Comparison of ENCODE assay signal across 21 mouse cellular contexts in the genomic region with DNA sequence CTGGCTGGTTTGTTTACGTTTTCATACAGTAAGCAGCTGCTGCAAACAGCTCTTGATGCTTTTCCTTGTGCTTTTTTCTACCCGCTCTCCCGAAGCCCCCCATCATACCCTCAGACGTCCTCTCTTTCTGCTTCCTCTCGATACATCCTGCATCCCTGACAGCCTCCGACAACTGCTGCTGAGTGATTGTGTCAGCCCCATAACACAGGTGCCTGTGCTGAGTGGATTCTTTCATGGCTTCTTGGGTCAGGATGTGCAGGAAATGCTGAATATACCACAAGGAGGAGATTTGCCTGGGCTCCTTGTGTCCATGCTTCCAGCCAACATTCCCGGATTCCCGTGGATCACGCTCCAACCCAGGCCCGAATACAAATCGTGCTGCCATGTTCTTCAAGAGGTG.
"Had no signal": no experiment of that assay in that cellular context is flagged by ENCODE, and none has a peak within 500 bp of the region (broad histone marks: within the 10 kb centered on the region; RNA-seq: fewer than 3 reads in every experiment).

No protein-coding gene starts in this region.

- H3K36me3 ChIP-seq: limb, embryonic 10.5 days; limb, embryonic 13.5 days; liver, embryonic 13.5 days; neural tube, embryonic 12.5 days; neural tube, embryonic 15.5 days had no signal

- H3K9me3 ChIP-seq: limb, embryonic 10.5 days; limb, embryonic 13.5 days; liver, embryonic 13.5 days; neural tube, embryonic 12.5 days; neural tube, embryonic 15.5 days had no signal

- H3K4me3 ChIP-seq: layer of hippocampus, adult 2 months; limb, embryonic 10.5 days; limb, embryonic 13.5 days; liver, embryonic 13.5 days; neural tube, embryonic 12.5 days; neural tube, embryonic 15.5 days had no signal

- H3K4me2 ChIP-seq: limb, embryonic 13.5 days; liver, embryonic 13.5 days; midbrain, embryonic 11.5 days; neural tube, embryonic 12.5 days; neural tube, embryonic 15.5 days had no signal

- ATAC-seq: lung, postnatal 0 days had no signal

- H3K9ac ChIP-seq: limb, embryonic 13.5 days; liver, embryonic 13.5 days; neural tube, embryonic 12.5 days; neural tube, embryonic 15.5 days had no signal

- DNase-seq: kidney, postnatal 25 days; layer of hippocampus, adult 9-11 months; liver; liver, embryonic 13.5 days; lung, adult 2 months; lung, postnatal 36 days; midbrain, embryonic 14.5 days; right cerebral cortex, adult 18-20 months; right cerebral cortex, postnatal 14 days; right cerebral cortex, postnatal 4 days; thymus, adult 2 months; thymus, postnatal 14 days had no signal

- H3K27me3 ChIP-seq: neural tube, embryonic 12.5 days; neural tube, embryonic 15.5 days had no signal

- H3K27ac ChIP-seq: kidney, postnatal 0 days; layer of hippocampus, adult 2 months; limb, embryonic 10.5 days; limb, embryonic 13.5 days; neural tube, embryonic 12.5 days; neural tube, embryonic 15.5 days; stomach, postnatal 0 days had no signal
